Mouse (Mus musculus) limb, embryonic 12.5 days (tissue): ENCODE data around the gene Foxred1. TPM values are rescaled to one million over a fixed set of nuclear protein-coding genes. Genes with fewer than 3 reads are reported as not detected.
A peak's percentile ranks its signal among the peaks of the same experiment; 100 is the strongest.

Experiments
- ATAC-seq: fragments of 200-750 bp; cut with Nextera tagmentation; 2 replicates; pipeline ENCODE4 v1.8.0; 2017; ENCODE audit warnings: low read depth, moderate TSS enrichment; ENCODE audit not compliant: insufficient number of reproducible peaks, insufficient read depth, low FRiP score, low TSS enrichment
- H3K27ac ChIP-seq: fragments of 300-500 bp; sonication (generic); 2 replicates; pipeline ENCODE4 v1.5.1; 2016; ENCODE audit warnings: mild to moderate bottlenecking, moderate library complexity
- H3K27me3 ChIP-seq: fragments of 300-500 bp; sonication (generic); 2 replicates; pipeline ENCODE4 v1.6.1; 2016; ENCODE audit warnings: mild to moderate bottlenecking, moderate library complexity
- H3K36me3 ChIP-seq: fragments of 300-500 bp; sonication (generic); 2 replicates; pipeline ENCODE4 v1.6.1; 2016; ENCODE audit warnings: mild to moderate bottlenecking, moderate library complexity
- H3K4me1 ChIP-seq: fragments of 300-500 bp; sonication (generic); replicated peaks from 2 replicates; pipeline ENCODE4 v1.6.1; 2016
- H3K4me2 ChIP-seq: fragments of 300-500 bp; sonication (generic); 2 replicates; pipeline ENCODE4 v1.6.1; 2016; ENCODE audit warnings: mild to moderate bottlenecking, moderate library complexity
- H3K4me3 ChIP-seq: fragments of 300-500 bp; sonication (generic); replicated peaks from 2 replicates; pipeline ENCODE4 v1.5.1; 2016; ENCODE audit warnings: mild to moderate bottlenecking
- H3K9ac ChIP-seq: fragments of 300-500 bp; sonication (generic); replicated peaks from 2 replicates; pipeline ENCODE4 v1.6.1; 2016; ENCODE audit warnings: mild to moderate bottlenecking, moderate library complexity
- H3K9me3 ChIP-seq: fragments of 300-500 bp; sonication (generic); 2 replicates; pipeline ENCODE4 v1.6.1; 2016; ENCODE audit warnings: mild to moderate bottlenecking, moderate library complexity
- WGBS: fragments of 180-500 bp; shearing (Covaris S2); methylation state at CpG from one replicate; pipeline ENCODE4 v1.1.7; 2016; 5-methylcytosine and 5-hydroxymethylcytosine counted together
- polyA plus RNA-seq: library from polyadenylated mRNA; unstranded; fragments of >200 nt; fragmentation: Nextera tagmentation; extraction: Ambion mirVana; gene quantifications from 2 replicates; pipeline ENCODE4 v1.2.1, GENCODE M21; 2016

The Foxred1 gene
- polyA plus RNA-seq, 1 experiment from 2014 or later = 48.2 TPM

DNA sequence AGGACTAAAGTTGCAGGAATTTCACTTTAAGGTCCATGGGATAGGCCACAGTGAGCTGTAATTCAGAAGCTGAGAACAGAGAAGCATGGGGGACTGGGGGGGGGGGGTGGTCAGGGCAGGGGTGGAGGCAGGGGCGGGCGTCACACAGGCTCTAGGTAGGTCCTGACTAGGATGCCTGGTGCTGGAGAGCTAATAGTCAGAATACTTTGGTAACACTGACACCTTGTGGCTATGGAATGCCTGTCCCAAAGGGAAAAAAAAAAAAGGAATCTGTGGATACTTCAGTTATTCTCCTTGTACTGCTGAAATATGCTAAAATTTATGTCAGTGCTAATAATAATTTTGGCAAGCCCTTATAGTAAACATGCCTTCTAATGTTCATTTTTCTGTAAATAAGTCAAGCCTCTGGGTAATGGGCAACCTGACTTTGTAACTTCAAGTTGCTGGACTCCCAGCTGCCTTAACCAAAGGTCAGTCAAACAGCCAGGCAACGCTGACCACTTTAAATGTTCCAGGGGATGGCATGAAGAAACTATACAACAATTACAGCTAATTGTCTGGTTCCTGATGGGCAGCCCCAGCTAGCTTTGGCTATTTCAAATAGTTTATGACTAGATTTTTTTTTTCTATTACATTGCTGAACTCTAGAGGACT, 44.6 kb downstream of the Foxred1 start:
- Histone ChIP-seq H3K9ac (no peak overlapping the region), H3K4me2 (no peak overlapping the region), H3K27me3 (no peaks in the 10 kb centered on the region), H3K9me3 (no peaks in the 10 kb centered on the region), H3K4me1 (no peaks in the 10 kb centered on the region), H3K4me3 (no peak overlapping the region), H3K36me3 (peaks cover 26% of the 10 kb centered on the region), H3K27ac (no peak overlapping the region)
- ATAC-seq = 0 out of 2 replicates have a peak, but pooled peaks have one; percentile 47
- WGBS = 29% methylated on average over 3 of the region's 3 CpGs

- Histone ChIP-seq H3K9ac (no peak overlapping the region), H3K4me3 (no peak overlapping the region), H3K27me3 (no peaks in the 10 kb centered on the region), H3K4me2 (no peak overlapping the region), H3K27ac (no peak overlapping the region), H3K36me3 (peaks cover 11% of the 10 kb centered on the region; the same call in 1 of the 2 replicates), H3K4me1 (no peaks in the 10 kb centered on the region), H3K9me3 (no peaks in the 10 kb centered on the region)
- no peak for ATAC-seq
- WGBS = 79% methylated on average over 5 of the region's 5 CpGs
These were observed 46.5 kb downstream of the Foxred1 start for GRCm38 (mm10) chr9:35164142-35164874.

DNA sequence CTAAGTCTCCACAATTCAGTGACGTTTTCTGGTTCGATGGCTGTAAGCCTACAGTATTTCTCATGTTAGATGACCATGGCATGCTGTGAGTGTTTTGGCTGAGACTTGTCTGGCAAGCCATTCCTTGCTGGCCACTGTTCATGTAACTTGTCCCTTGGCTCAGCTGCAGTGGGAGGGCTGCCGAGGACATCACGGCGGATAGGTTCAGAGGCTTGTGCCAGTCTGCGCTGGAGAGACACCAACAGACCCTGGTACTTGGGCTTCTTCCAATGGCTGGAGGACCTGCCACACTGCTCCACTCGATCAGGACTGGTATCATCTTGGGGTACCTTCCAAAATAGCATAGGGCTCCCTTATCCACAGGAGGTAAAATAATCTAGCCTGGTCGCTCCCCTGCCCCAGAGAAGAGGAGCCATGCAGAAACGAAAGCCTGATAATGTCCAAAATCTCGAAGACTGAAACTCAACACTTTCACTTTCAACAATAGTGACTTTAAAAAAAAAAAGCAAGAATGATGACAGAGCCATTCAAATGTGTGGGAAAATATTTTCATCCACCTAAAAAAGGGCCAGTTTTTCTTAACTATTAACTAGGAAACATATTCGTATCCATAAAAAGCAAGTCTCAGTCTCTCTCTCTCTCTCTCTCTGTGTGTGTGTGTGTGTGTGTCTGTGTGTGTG, 47.7 kb downstream of the Foxred1 start:
- no peak overlapping the region for H3K9ac ChIP-seq
- WGBS = 93% methylated on average over 11 of the region's 11 CpGs
- ATAC-seq = no peak

GRCm38 (mm10) chr9:35161721-35162120, 49.1 kb downstream of the Foxred1 start:
- Histone ChIP-seq H3K27ac (no peak overlapping the region), H3K27me3 (no peaks in the 10 kb centered on the region), H3K4me3 (no peak overlapping the region), H3K9ac (no peak overlapping the region), H3K9me3 (no peaks in the 10 kb centered on the region), H3K4me2 (no peak overlapping the region), H3K36me3 (peaks cover 11% of the 10 kb centered on the region; the same call in 1 of the 2 replicates), H3K4me1 (peaks cover 2% of the 10 kb centered on the region; the same call in 1 of the 2 replicates)
- WGBS = 89% methylated on average over 7 of the region's 7 CpGs
- ATAC-seq = no peak

More for the DNA sequence above, 47.7 kb downstream of the Foxred1 start:
- H3K27me3 ChIP-seq = no peaks in the 10 kb centered on the region
- H3K36me3 ChIP-seq = peaks cover 11% of the 10 kb centered on the region; the same call in 1 of the 2 replicates
- H3K9me3 ChIP-seq = no peaks in the 10 kb centered on the region
- H3K27ac ChIP-seq = no peak overlapping the region
- no peak overlapping the region for H3K4me2 ChIP-seq
- H3K4me3 ChIP-seq = no peak overlapping the region
- H3K4me1 ChIP-seq = no peaks in the 10 kb centered on the region

DNA sequence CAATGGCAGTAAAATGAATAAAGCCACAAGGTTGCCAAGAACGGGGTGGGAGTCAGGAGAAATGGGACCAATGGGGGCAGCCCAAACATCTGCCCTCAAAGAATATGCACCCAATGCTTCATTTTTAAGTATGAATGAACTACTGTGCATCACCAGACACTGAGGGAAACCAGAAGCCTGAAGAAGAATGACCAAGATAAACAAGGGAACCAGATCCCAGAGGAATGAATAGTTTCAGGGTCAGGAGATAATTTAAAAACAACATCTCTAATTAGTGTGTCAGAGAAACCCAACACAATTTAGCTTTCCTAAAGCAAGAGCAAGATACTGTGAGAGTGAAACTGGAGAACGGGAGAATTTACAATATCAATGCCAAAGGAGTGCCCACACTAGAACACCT, 50.2 kb downstream of the Foxred1 start:
- ATAC-seq = no peak
- WGBS = 74% methylated on average over 2 of the region's 2 CpGs
- H3K4me3 ChIP-seq = no peak overlapping the region
- no peak overlapping the region for H3K4me2 ChIP-seq
- H3K9ac ChIP-seq = no peak overlapping the region
- H3K27me3 ChIP-seq = no peaks in the 10 kb centered on the region
- peaks cover 12% of the 10 kb centered on the region for H3K4me1 ChIP-seq
- H3K27ac ChIP-seq = no peak overlapping the region
- no peaks in the 10 kb centered on the region for H3K9me3 ChIP-seq
- H3K36me3 ChIP-seq = peaks cover 16% of the 10 kb centered on the region

GRCm38 (mm10) chr9:35158477-35158876, 52.4 kb downstream of the Foxred1 start:
- 76% methylated on average over 3 of the region's 3 CpGs for WGBS
- Histone ChIP-seq H3K4me2 (no peak overlapping the region), H3K4me1 (peaks cover 12% of the 10 kb centered on the region), H3K27ac (no peak overlapping the region), H3K9ac (no peak overlapping the region), H3K9me3 (no peaks in the 10 kb centered on the region), H3K36me3 (peaks cover 12% of the 10 kb centered on the region), H3K4me3 (no peak overlapping the region), H3K27me3 (no peaks in the 10 kb centered on the region)
- ATAC-seq = no peak

DNA sequence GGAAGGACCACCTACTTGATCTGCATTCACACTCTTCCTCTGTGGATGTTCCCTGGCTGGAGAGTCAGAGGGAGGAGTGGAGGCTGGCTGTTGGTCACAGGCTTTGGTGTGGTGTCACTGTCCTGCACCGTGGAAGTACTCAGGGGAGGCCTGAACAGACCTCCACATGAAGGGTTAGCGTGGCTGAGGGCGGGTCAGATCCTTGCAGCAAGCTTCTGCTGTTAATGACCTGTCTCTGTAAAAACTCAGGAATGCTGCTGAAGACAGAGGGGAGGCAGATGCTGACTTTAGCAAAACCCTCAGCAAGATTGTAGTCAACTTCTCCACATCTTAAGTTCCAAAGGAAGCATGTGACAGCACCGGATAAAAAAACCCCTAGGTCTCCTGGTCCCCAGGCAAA, 54.0 kb downstream of the Foxred1 start:
- H3K4me3 ChIP-seq = no peak overlapping the region
- 0 out of 2 replicates have a peak overlapping the region, but pooled peaks have one; percentile 45 for H3K27ac ChIP-seq
- H3K36me3 ChIP-seq = peaks cover 8% of the 10 kb centered on the region; the same call in 1 of the 2 replicates
- peaks cover 12% of the 10 kb centered on the region for H3K4me1 ChIP-seq
- no peak overlapping the region for H3K4me2 ChIP-seq
- no peaks in the 10 kb centered on the region for H3K9me3 ChIP-seq
- WGBS = 64% methylated on average over 4 of the region's 4 CpGs
- no peaks in the 10 kb centered on the region for H3K27me3 ChIP-seq
- ATAC-seq = no peak
- 0 out of 2 replicates have a peak overlapping the region, but pooled peaks have one; percentile 27 for H3K9ac ChIP-seq

DNA sequence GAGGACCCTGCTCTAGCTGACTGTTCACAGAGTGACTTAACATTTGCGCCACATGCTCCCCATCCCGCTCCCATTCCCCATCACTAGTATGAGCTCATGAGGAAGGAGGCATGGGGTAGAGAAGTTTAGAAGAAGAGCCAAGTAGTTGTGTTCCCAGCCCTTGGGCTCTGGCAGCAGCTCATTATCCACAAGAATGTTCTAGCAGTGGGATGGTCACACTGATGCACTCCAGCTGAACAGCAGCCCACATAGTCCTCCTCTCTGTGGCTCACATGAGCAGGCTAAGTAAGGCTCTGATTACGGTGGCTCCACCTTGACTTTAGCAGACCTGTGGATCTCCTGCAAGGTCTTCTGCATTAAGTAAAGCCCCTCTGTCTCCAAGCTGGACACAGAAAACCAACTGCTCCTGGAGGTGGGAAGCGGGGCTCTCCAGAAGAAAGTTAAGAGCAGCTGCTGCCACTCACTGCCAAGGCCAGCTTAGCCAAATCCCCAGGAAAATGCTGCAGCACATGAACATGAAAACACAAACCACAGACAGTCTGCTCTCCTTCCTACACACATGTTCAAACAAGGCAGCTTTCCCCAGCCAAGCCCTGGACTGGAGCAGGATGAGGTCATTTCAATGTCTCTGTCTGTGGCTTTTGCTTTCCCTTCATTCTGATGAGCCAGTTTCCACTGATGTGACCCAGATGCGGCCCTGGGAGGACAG, 54.7 kb downstream of the Foxred1 start:
- Histone ChIP-seq H3K27me3 (no peaks in the 10 kb centered on the region), H3K4me3 (no peak overlapping the region), H3K9ac (0 out of 2 replicates have a peak overlapping the region, but pooled peaks have one; percentile 27), H3K4me2 (no peak overlapping the region), H3K9me3 (no peaks in the 10 kb centered on the region), H3K27ac (peak overlapping the region; percentile 45), H3K4me1 (peaks cover 12% of the 10 kb centered on the region), H3K36me3 (peaks cover 8% of the 10 kb centered on the region; the same call in 1 of the 2 replicates)
- 86% methylated on average over 5 of the region's 5 CpGs for WGBS
- ATAC-seq = no peak

Other genes with a start within 250 kb of the Foxred1 start
- gene St3gal4, start 91.8 kb downstream of the Foxred1 start, polyA plus RNA-seq = 29.7 and 30.3 TPM in 2 replicates
- gene Dcps, start 35.0 kb downstream of the Foxred1 start, polyA plus RNA-seq = 78.5 and 85.6 TPM in 2 replicates
- 97.6 and 105 TPM in 2 replicates for gene Srpr, start 10.9 kb downstream of the Foxred1 start, polyA plus RNA-seq
- 14.9 and 15.7 TPM in 2 replicates for gene Tirap, start 10.8 kb downstream of the Foxred1 start, polyA plus RNA-seq
- gene Fam118b, start 56.8 kb upstream of the Foxred1 start, polyA plus RNA-seq = 52.7 and 55.6 TPM in 2 replicates
- 34.2 and 34.3 TPM in 2 replicates for gene Rpusd4, start 56.8 kb upstream of the Foxred1 start, polyA plus RNA-seq
- gene Cdon, start 210.1 kb upstream of the Foxred1 start, polyA plus RNA-seq = 19.9 and 25.0 TPM in 2 replicates